Mouse (Mus musculus): ENCODE results near the gene Map4k2. TPM values are rescaled to one million over a fixed set of nuclear protein-coding genes. Genes with fewer than 3 reads are reported as not detected.
A peak's percentile ranks its signal among the peaks of the same experiment; 100 is the strongest.
"Not testable (repeated sequence)": the region's sequence is repeated elsewhere in the genome, so short reads cannot be mapped to it uniquely, and the experiment has no call there.

Gene Map4k2
- polyA plus RNA-seq, 1 experiment from 2014 or later: 11.3 TPM

- H3K4me2 ChIP-seq: no peak overlapping the region
- no peaks in the 10 kb centered on the region for H3K9me3 ChIP-seq (replicated peaks)
- no peak overlapping the region for H3K9ac ChIP-seq
- ATAC-seq: peak; percentile 57; the same call in 1 of the 2 replicates
- no peak overlapping the region for H3K27ac ChIP-seq
- H3K4me1 ChIP-seq: peaks cover 11% of the 10 kb centered on the region
- H3K27me3 ChIP-seq: no peaks in the 10 kb centered on the region
- H3K36me3 ChIP-seq (ENCODE audit: poor library complexity, severe bottlenecking): peaks cover 11% of the 10 kb centered on the region
- 28% methylated on average over 5 of the region's 5 CpGs for WGBS
- H3K4me3 ChIP-seq: no peak overlapping the region
Observed at GRCm38 (mm10) chr19:6304787-6305516, 36.0 kb upstream of the Map4k2 start.

- H3K27ac ChIP-seq: no peak overlapping the region
- peak overlapping the region; percentile 71 for H3K4me2 ChIP-seq
- ATAC-seq: no peak
- H3K27me3 ChIP-seq: no peaks in the 10 kb centered on the region
- peaks cover 11% of the 10 kb centered on the region for H3K4me1 ChIP-seq
- H3K9me3 ChIP-seq (replicated peaks): no peaks in the 10 kb centered on the region
- peaks cover 4% of the 10 kb centered on the region; the same call in 1 of the 2 replicates for H3K36me3 ChIP-seq (ENCODE audit: poor library complexity, severe bottlenecking)
- peak overlapping the region; percentile 56 for H3K4me3 ChIP-seq
- 62% methylated on average over 8 of the region's 8 CpGs for WGBS
- H3K9ac ChIP-seq: peak overlapping the region; percentile 69; the same call in 1 of the 2 replicates
Observed at GRCm38 (mm10) chr19:6305517-6306115, 35.3 kb upstream of the Map4k2 start.

DNA sequence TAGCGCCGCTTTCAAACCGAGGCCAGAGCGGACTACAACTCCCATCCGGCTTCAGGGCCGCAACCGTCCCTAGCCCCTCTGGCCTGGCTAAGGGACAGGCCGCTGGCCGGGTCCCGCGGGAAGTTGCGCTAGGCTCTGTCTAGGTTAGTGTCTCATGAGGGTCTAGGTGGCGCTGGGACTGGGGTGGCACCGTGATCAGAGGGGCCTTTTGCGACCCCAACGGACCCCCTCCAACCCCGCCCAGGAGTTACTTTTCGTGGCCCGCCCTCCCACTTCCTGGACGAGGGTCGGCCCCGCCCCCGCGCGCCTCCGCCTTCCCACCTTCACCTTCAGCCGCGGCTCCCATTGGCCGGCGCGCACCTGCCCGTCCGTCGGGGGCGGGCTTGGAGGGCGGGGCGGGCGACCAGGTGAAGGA is 34.8 kb upstream of the Map4k2 start, which contains the start of gene Cdc42bpg:
TSS of gene Cdc42bpg (plus strand) at position 320 of the 415 bp plus-strand sequence.
- Histone ChIP-seq H3K9me3 (replicated peaks) (no peaks in the 10 kb centered on the region), H3K4me2 (peak within 1 kb of the TSS; percentile 71), H3K27ac (no peak within 1 kb of the TSS), H3K9ac (peak within 1 kb of the TSS; percentile 69), H3K4me3 (peak within 1 kb of the TSS; percentile 56), H3K27me3 (no peaks in the 10 kb centered on the region), H3K4me1 (peaks cover 11% of the 10 kb centered on the region), H3K36me3 (ENCODE audit: poor library complexity, severe bottlenecking) (peaks cover 2% of the 10 kb centered on the region; the same call in 1 of the 2 replicates)
- ATAC-seq: peak; percentile 52
- under 1% methylated on average over 35 of the region's 38 CpGs for WGBS

- 0% methylated on average over 31 of the region's 34 CpGs for WGBS
- H3K4me2 ChIP-seq: peak overlapping the region; percentile 71
- H3K36me3 ChIP-seq (ENCODE audit: poor library complexity, severe bottlenecking): peaks cover 4% of the 10 kb centered on the region; the same call in 1 of the 2 replicates
- peak overlapping the region; percentile 69 for H3K9ac ChIP-seq
- H3K27ac ChIP-seq: no peak overlapping the region
- ATAC-seq: peak; percentile 67
- peaks cover 11% of the 10 kb centered on the region for H3K4me1 ChIP-seq
- H3K27me3 ChIP-seq: no peaks in the 10 kb centered on the region
- no peaks in the 10 kb centered on the region for H3K9me3 ChIP-seq (replicated peaks)
- H3K4me3 ChIP-seq: peak overlapping the region; percentile 56
Observed at GRCm38 (mm10) chr19:6306586-6306985, 34.3 kb upstream of the Map4k2 start.

DNA sequence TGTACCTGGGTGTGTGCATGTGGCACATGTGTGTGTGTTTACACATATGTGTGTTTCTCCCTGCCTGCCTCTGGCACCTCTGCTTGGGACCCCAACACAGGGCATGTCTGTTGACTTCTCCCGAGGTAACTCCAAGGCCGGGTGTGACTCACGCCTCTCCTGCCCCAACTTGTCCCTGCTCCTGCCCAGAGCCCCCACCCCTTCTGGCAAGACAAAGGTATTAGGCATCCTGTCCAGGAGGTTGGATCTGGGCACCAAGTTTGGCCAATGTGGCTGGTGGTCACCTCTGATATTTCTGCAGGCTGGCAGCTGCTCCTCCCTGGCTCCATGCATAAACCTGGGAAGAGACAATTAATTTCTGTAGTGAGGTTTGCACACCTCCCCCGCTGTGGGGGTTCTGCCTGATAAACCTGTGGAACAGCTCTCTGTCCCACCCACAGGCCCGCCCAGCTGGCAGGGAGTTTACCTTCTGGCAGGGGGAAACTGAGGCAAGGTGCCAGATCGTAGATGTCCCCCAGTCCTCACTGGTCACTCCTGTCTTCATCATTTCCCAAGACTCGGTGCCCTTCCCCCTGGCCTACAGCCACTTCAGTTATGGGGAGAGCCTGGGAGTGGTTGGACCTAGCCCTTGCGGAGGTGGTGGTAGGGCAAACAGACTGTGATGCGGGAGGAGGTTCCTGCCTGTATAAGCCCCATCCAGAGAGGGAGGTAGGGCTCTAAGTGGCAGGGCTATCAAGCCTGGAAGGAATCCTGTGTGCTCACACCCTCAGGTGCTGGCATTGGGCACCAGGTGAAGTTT is 33.0 kb upstream of the Map4k2 start:
- no peak overlapping the region for H3K27ac ChIP-seq
- H3K9ac ChIP-seq: no peak overlapping the region
- peaks cover 11% of the 10 kb centered on the region for H3K4me1 ChIP-seq
- no peaks in the 10 kb centered on the region for H3K27me3 ChIP-seq
- H3K36me3 ChIP-seq (ENCODE audit: poor library complexity, severe bottlenecking): peaks cover 12% of the 10 kb centered on the region
- no peak for ATAC-seq
- no peak overlapping the region for H3K4me3 ChIP-seq
- H3K9me3 ChIP-seq (replicated peaks): no peaks in the 10 kb centered on the region
- WGBS: 87% methylated on average over 9 of the region's 9 CpGs
- H3K4me2 ChIP-seq: no peak overlapping the region

GRCm38 (mm10) chr19:6310181-6310580 is 30.8 kb upstream of the Map4k2 start:
- no peak overlapping the region for H3K27ac ChIP-seq
- no peak overlapping the region for H3K4me2 ChIP-seq
- peaks cover 11% of the 10 kb centered on the region for H3K4me1 ChIP-seq
- H3K36me3 ChIP-seq (ENCODE audit: poor library complexity, severe bottlenecking): peaks cover 21% of the 10 kb centered on the region
- no peaks in the 10 kb centered on the region for H3K27me3 ChIP-seq
- no peak overlapping the region for H3K4me3 ChIP-seq
- 89% methylated on average over 5 of the region's 5 CpGs for WGBS
- ATAC-seq: no peak
- H3K9ac ChIP-seq: no peak overlapping the region
- no peaks in the 10 kb centered on the region for H3K9me3 ChIP-seq (replicated peaks)

DNA sequence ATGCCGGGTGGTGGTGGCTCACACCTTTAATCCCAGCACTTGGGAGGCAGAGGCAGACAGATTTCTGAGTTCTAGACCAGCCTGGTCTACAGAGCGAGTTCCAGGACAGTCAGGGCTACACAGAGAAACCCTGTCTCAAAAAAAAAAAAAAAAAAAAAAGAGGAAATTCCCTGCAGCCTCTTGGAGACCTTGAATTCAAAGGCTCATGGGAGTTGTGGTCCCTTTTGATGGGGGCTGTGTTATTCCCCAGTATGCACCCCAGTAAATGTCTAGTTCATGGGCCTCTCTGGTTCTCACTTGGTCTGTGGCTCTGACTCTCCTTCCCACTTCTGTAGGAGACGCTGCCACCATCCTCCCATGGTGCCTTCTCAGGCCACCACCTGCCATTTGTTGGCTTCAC is 29.2 kb upstream of the Map4k2 start:
- H3K4me2 ChIP-seq; H3K9ac ChIP-seq; H3K27me3 ChIP-seq; H3K4me3 ChIP-seq; H3K4me1 ChIP-seq; H3K27ac ChIP-seq; H3K9me3 ChIP-seq (replicated peaks); ATAC-seq: not testable (repeated sequence)
- WGBS: 90% methylated on average over 3 of the region's 3 CpGs
- peaks cover 33% of the 10 kb centered on the region for H3K36me3 ChIP-seq (ENCODE audit: poor library complexity, severe bottlenecking)

- H3K9ac ChIP-seq: no peak overlapping the region
- no peaks in the 10 kb centered on the region for H3K4me1 ChIP-seq
- WGBS: 93% methylated on average over 8 of the region's 8 CpGs
- no peak for ATAC-seq
- no peak overlapping the region for H3K27ac ChIP-seq
- no peak overlapping the region for H3K4me3 ChIP-seq
- H3K9me3 ChIP-seq (replicated peaks): no peaks in the 10 kb centered on the region
- peaks cover 46% of the 10 kb centered on the region for H3K36me3 ChIP-seq (ENCODE audit: poor library complexity, severe bottlenecking)
- H3K4me2 ChIP-seq: no peak overlapping the region
- H3K27me3 ChIP-seq: no peaks in the 10 kb centered on the region
Observed at GRCm38 (mm10) chr19:6313796-6314195, 27.1 kb upstream of the Map4k2 start.

DNA sequence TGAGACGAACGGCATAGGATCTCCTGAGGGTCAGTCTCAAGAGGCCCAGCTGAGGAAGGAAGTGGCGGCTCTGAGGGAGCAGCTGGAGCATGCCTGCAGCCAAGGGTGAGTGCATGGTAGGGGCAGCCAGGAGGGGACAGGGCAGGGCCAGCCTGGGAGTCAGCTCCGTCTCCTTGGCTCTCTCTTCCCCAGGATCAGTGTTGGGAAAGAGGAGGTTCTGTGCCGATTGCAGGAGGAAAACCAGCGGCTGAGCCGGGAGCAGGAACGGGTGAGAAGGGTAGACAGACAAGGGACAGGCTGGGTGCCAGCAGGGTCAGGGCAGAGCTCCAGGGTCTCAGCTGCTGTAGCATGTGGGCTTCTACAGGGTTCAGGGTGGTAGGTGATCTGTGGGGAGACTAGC is 26.4 kb upstream of the Map4k2 start:
- ATAC-seq: no peak
- no peak overlapping the region for H3K9ac ChIP-seq
- H3K9me3 ChIP-seq (replicated peaks): no peaks in the 10 kb centered on the region
- 91% methylated on average over 8 of the region's 8 CpGs for whole genome bisulfite sequencing
- no peak overlapping the region for H3K4me3 ChIP-seq
- H3K4me2 ChIP-seq: no peak overlapping the region
- no peaks in the 10 kb centered on the region for H3K4me1 ChIP-seq
- H3K36me3 ChIP-seq (ENCODE audit: poor library complexity, severe bottlenecking): peaks cover 46% of the 10 kb centered on the region
- no peak overlapping the region for H3K27ac ChIP-seq
- no peaks in the 10 kb centered on the region for H3K27me3 ChIP-seq

GRCm38 (mm10) chr19:6315573-6315972 is 25.4 kb upstream of the Map4k2 start:
- H3K27ac ChIP-seq: no peak overlapping the region
- WGBS: 80% methylated on average over 14 of the region's 14 CpGs
- no peaks in the 10 kb centered on the region for H3K4me1 ChIP-seq
- no peak overlapping the region for H3K4me2 ChIP-seq
- H3K9me3 ChIP-seq (replicated peaks): no peaks in the 10 kb centered on the region
- no peaks in the 10 kb centered on the region for H3K27me3 ChIP-seq
- H3K36me3 ChIP-seq (ENCODE audit: poor library complexity, severe bottlenecking): peaks cover 46% of the 10 kb centered on the region
- H3K9ac ChIP-seq: no peak overlapping the region
- H3K4me3 ChIP-seq: no peak overlapping the region
- no peak for ATAC-seq

DNA sequence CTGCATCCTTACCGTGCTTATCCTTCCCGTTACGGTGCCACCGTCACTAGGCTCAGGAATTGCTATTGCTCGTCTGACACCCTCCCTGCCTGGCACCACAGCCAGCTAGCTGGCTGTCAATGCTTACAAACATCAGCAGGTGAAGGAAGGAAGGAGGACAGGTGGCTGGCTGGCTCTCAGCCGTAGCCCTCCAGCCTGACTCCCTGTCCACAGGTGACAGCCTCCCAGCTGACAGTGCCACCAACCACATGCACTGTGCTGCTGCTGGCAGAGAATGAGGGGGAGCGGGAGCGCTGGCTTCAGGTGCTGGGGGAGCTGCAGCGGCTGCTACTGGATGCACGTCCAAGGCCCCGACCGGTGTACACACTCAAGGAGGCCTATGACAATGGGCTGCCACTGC is 22.8 kb upstream of the Map4k2 start:
- H3K27ac ChIP-seq: no peak overlapping the region
- no peaks in the 10 kb centered on the region for H3K4me1 ChIP-seq
- H3K9me3 ChIP-seq (replicated peaks): no peaks in the 10 kb centered on the region
- H3K9ac ChIP-seq: no peak overlapping the region
- H3K4me3 ChIP-seq: no peak overlapping the region
- H3K36me3 ChIP-seq (ENCODE audit: poor library complexity, severe bottlenecking): peaks cover 38% of the 10 kb centered on the region; the same call in 1 of the 2 replicates
- H3K27me3 ChIP-seq: no peaks in the 10 kb centered on the region
- no peak overlapping the region for H3K4me2 ChIP-seq
- ATAC-seq: no peak
- WGBS: 87% methylated on average over 12 of the region's 12 CpGs

DNA sequence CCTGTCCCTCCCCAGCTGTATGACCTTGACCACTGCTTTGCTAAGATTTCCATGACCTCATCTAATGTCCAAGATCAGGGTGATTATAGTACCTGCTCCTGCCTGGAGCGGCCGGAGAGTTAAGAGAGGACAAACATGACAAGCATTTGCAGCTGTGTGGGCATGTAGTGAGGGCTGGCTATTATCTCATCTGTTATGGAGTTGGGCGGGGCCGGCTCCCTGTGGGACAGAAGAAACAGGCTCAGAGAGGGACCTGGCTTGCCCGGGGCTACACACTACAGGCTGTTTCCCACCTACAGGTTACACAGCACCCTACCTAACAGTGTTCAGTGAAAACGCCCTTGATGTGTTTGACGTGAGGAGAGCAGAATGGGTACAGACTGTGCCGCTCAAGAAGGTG is 19.6 kb upstream of the Map4k2 start:
- Histone ChIP-seq H3K4me1 (no peaks in the 10 kb centered on the region), H3K27ac (no peak overlapping the region), H3K9me3 (replicated peaks) (no peaks in the 10 kb centered on the region), H3K4me3 (no peak overlapping the region), H3K9ac (no peak overlapping the region), H3K36me3 (ENCODE audit: poor library complexity, severe bottlenecking) (peaks cover 18% of the 10 kb centered on the region; the same call in 1 of the 2 replicates), H3K27me3 (no peaks in the 10 kb centered on the region), H3K4me2 (no peak overlapping the region)
- WGBS: 88% methylated on average over 8 of the region's 8 CpGs
- ATAC-seq: no peak
